Comparison of ENCODE assay signal across 26 mouse cellular contexts in genomic region chr1:152239376-152239775, GRCm38 (mm10).
DNase-seq lines count a peak whose midpoint lies in the region; ATAC-seq lines count a peak whose summit lies in the region.
"Had no signal": no experiment of that assay in that cellular context is flagged by ENCODE, and none has a peak within 500 bp of the region (broad histone marks: within the 10 kb centered on the region; RNA-seq: fewer than 3 reads in every experiment).

No protein-coding gene starts in this region.

- no peak overlapping the region for H3K4me2 ChIP-seq in hindbrain, embryonic 16.5 days (ENCODE audit: low read length)
- no peak overlapping the region for H3K4me2 ChIP-seq in hindbrain, embryonic 13.5 days
- H3K4me2 ChIP-seq in lung, embryonic 16.5 days (ENCODE audit: low read depth, low read length): no peak overlapping the region
- H3K4me2 ChIP-seq: limb, embryonic 13.5 days; liver, embryonic 13.5 days; lung, embryonic 15.5 days; neural tube, embryonic 12.5 days had no signal

- 57% methylated on average over 6 of the region's 6 CpGs for WGBS in hindbrain, embryonic 16.5 days
- 74% methylated on average over 6 of the region's 6 CpGs for WGBS in hindbrain, embryonic 13.5 days
- WGBS in lung, embryonic 16.5 days: 19% methylated on average over 6 of the region's 6 CpGs

- DNase-seq in lung, postnatal 25 days (ENCODE audit: low spot score): no peak
- peak; percentile 32 for DNase-seq in brain, adult 2 months (ENCODE audit: low read depth, low spot score)
- peak; percentile 27 for DNase-seq in cerebellum, adult 9-11 months
- no peak for DNase-seq in right cerebral cortex, postnatal 14 days
- DNase-seq in c-Kit-positive CD71-positive TER-119-positive erythroid progenitor cells, embryonic 14.5 days (ENCODE audit: low spot score): no peak
- DNase-seq: adrenal gland, adult 2 months; adrenal gland, postnatal 36 days; gastrocnemius, adult 2 months; heart, postnatal 14 days; kidney, adult 11 months; kidney, postnatal 14 days; layer of hippocampus, adult 9-11 months; liver, embryonic 13.5 days had no signal

- no peaks in the 10 kb centered on the region for H3K4me1 ChIP-seq in hindbrain, embryonic 16.5 days (ENCODE audit: control insufficient read depth, insufficient read depth, low read depth, low read length)
- H3K4me1 ChIP-seq in hindbrain, embryonic 13.5 days (replicated peaks): peaks cover 19% of the 10 kb centered on the region
- no peaks in the 10 kb centered on the region for H3K4me1 ChIP-seq in lung, embryonic 16.5 days (replicated peaks; ENCODE audit: control insufficient read depth, insufficient read depth, low read length)
- H3K4me1 ChIP-seq: limb, embryonic 13.5 days; liver, embryonic 13.5 days; midbrain, embryonic 10.5 days had no signal

- no peaks in the 10 kb centered on the region for H3K36me3 ChIP-seq in hindbrain, embryonic 16.5 days (ENCODE audit: control insufficient read depth, insufficient read depth, low read length)
- H3K36me3 ChIP-seq in hindbrain, embryonic 13.5 days: no peaks in the 10 kb centered on the region
- no peaks in the 10 kb centered on the region for H3K36me3 ChIP-seq in lung, embryonic 16.5 days (ENCODE audit: control insufficient read depth, insufficient read depth, low read length)
- H3K36me3 ChIP-seq: hindbrain, embryonic 10.5 days; limb, embryonic 13.5 days; liver, embryonic 13.5 days; lung, embryonic 15.5 days; midbrain, embryonic 10.5 days; neural tube, embryonic 12.5 days had no signal

- no peak overlapping the region for H3K4me3 ChIP-seq in hindbrain, embryonic 16.5 days (ENCODE audit: low read length)
- no peak overlapping the region for H3K4me3 ChIP-seq in hindbrain, embryonic 13.5 days
- H3K4me3 ChIP-seq in lung, embryonic 16.5 days (ENCODE audit: low read length): no peak overlapping the region
- H3K4me3 ChIP-seq: erythroblast, embryonic 14.5 days; gastrocnemius, adult 2 months; hindbrain, embryonic 10.5 days; limb, embryonic 13.5 days; liver, embryonic 13.5 days; lung, embryonic 15.5 days; midbrain, embryonic 10.5 days; myocyte; neural tube, embryonic 12.5 days had no signal

- no peak overlapping the region for H3K27ac ChIP-seq in hindbrain, embryonic 16.5 days (ENCODE audit: low read depth, low read length)
- H3K27ac ChIP-seq in hindbrain, embryonic 13.5 days: no peak overlapping the region
- H3K27ac ChIP-seq in lung, embryonic 16.5 days (ENCODE audit: low read length): no peak overlapping the region
- H3K27ac ChIP-seq: gastrocnemius, adult 2 months; hindbrain, embryonic 10.5 days; limb, embryonic 13.5 days; liver, embryonic 13.5 days; lung, embryonic 15.5 days; midbrain, embryonic 10.5 days; neural tube, embryonic 12.5 days had no signal

- 0 out of 2 replicates have a peak, but pooled peaks have one; percentile 40 for ATAC-seq in hindbrain, embryonic 16.5 days
- ATAC-seq in hindbrain, embryonic 13.5 days (ENCODE audit: low FRiP score): no peak
- ATAC-seq in lung, embryonic 16.5 days (ENCODE audit: low read depth): 0 out of 2 replicates have a peak, but pooled peaks have one; percentile 20
- ATAC-seq: activated CD4-positive, CD25-positive, alpha-beta regulatory T cell, adult 4 months; forebrain, embryonic 16.5 days; midbrain, embryonic 16.5 days had no signal

- no peaks in the 10 kb centered on the region for H3K9me3 ChIP-seq in hindbrain, embryonic 16.5 days (ENCODE audit: control insufficient read depth, low read length)
- H3K9me3 ChIP-seq in hindbrain, embryonic 13.5 days: no peaks in the 10 kb centered on the region
- H3K9me3 ChIP-seq in lung, embryonic 16.5 days (ENCODE audit: control insufficient read depth, low read length): no peaks in the 10 kb centered on the region
- H3K9me3 ChIP-seq: hindbrain, embryonic 10.5 days; limb, embryonic 13.5 days; liver, embryonic 13.5 days; lung, embryonic 15.5 days; midbrain, embryonic 10.5 days; neural tube, embryonic 12.5 days had no signal

- no peaks in the 10 kb centered on the region for H3K27me3 ChIP-seq in hindbrain, embryonic 16.5 days (replicated peaks; ENCODE audit: control insufficient read depth, insufficient read depth, low read length)
- H3K27me3 ChIP-seq in hindbrain, embryonic 13.5 days: no peaks in the 10 kb centered on the region
- H3K27me3 ChIP-seq in lung, embryonic 16.5 days (ENCODE audit: control insufficient read depth, insufficient read depth, low read depth, low read length): no peaks in the 10 kb centered on the region
- H3K27me3 ChIP-seq: limb, embryonic 13.5 days; liver, embryonic 13.5 days; lung, embryonic 15.5 days; neural tube, embryonic 12.5 days had no signal

- no peak overlapping the region for H3K9ac ChIP-seq in hindbrain, embryonic 16.5 days (ENCODE audit: low read depth, low read length)
- H3K9ac ChIP-seq in hindbrain, embryonic 13.5 days: no peak overlapping the region
- no peak overlapping the region for H3K9ac ChIP-seq in lung, embryonic 16.5 days (ENCODE audit: low read length)
- H3K9ac ChIP-seq: limb, embryonic 13.5 days; liver, embryonic 13.5 days; lung, embryonic 15.5 days; neural tube, embryonic 12.5 days had no signal

Comparison
In these comparisons a context has a peak if more than half of its experiments do, and no peak if none do; other contexts are left out.
1. DNase-seq: peak in brain, adult 2 months (single experiment) and cerebellum, adult 9-11 months (single experiment); none in lung, postnatal 25 days (single experiment), right cerebral cortex, postnatal 14 days (single experiment) and c-Kit-positive CD71-positive TER-119-positive erythroid progenitor cells, embryonic 14.5 days (single experiment).